Mouse (Mus musculus) forebrain, embryonic 16.5 days (tissue): Measurements from ENCODE around the gene Faah. TPM values are rescaled to one million over a fixed set of nuclear protein-coding genes. Genes with fewer than 3 reads are reported as not detected.

Experiments used
- ATAC-seq: fragments of 200-750 bp; cut with Nextera tagmentation; 2 replicates; pipeline ENCODE4 v1.8.0; 2017; ENCODE audit warnings: mild to moderate bottlenecking, moderate library complexity
- H3K27ac ChIP-seq: fragments of 300-500 bp; sonication (generic); 2 replicates; pipeline ENCODE4 v1.5.1; 2014; ENCODE audit warnings: low read length, control low read depth
- H3K27me3 ChIP-seq: fragments of 300-500 bp; sonication (generic); replicated peaks from 2 replicates; pipeline ENCODE4 v1.6.1; 2014; ENCODE audit warnings: low read length; ENCODE audit not compliant: control insufficient read depth, insufficient read depth
- H3K36me3 ChIP-seq: fragments of 300-500 bp; sonication (generic); 2 replicates; pipeline ENCODE4 v1.6.1; 2014; ENCODE audit not compliant: control insufficient read depth, insufficient read depth
- H3K4me1 ChIP-seq: fragments of 300-500 bp; sonication (generic); replicated peaks from 2 replicates; pipeline ENCODE4 v1.6.1; 2014; ENCODE audit warnings: low read length; ENCODE audit not compliant: control insufficient read depth, insufficient read depth
- H3K4me2 ChIP-seq: fragments of 300-500 bp; sonication (generic); 2 replicates; pipeline ENCODE4 v1.6.1; 2014; ENCODE audit warnings: mild to moderate bottlenecking, low read length, control low read depth
- H3K4me3 ChIP-seq: fragments of 300-500 bp; sonication (generic); replicated peaks from 2 replicates; pipeline ENCODE4 v1.5.1; 2014; ENCODE audit warnings: mild to moderate bottlenecking, low read length, control low read depth
- H3K9ac ChIP-seq: fragments of 300-500 bp; sonication (generic); replicated peaks from 2 replicates; pipeline ENCODE4 v1.6.1; 2014; ENCODE audit warnings: low read depth, low read length, control low read depth
- H3K9me3 ChIP-seq: fragments of 300-500 bp; sonication (generic); 2 replicates; pipeline ENCODE4 v1.6.1; 2016; ENCODE audit warnings: low read length; ENCODE audit not compliant: control insufficient read depth
- WGBS: fragments of 180-500 bp; shearing (Covaris S2); extraction: QIAGEN DNeasy Blood & Tissue Kit; methylation state at CpG from one replicate; pipeline ENCODE4 v1.1.7; 2014; 5-methylcytosine and 5-hydroxymethylcytosine counted together
- polyA plus RNA-seq: library from polyadenylated mRNA; unstranded; fragments of >200 nt; fragmentation: Nextera tagmentation; extraction: Ambion mirVana; gene quantifications from 2 replicates; pipeline ENCODE4 v1.2.1, GENCODE M21; 2015

Faah gene
- polyA plus RNA-seq, 1 experiment from 2014 or later, result 17.1 TPM

- no peak for ATAC-seq
- H3K9ac ChIP-seq, result no peak overlapping the region
- 3% methylated on average over 9 of the region's 9 CpGs for WGBS
- H3K36me3 ChIP-seq, result no peaks in the 10 kb centered on the region
- no peak overlapping the region for H3K4me2 ChIP-seq
- H3K27me3 ChIP-seq, result peaks cover 82% of the 10 kb centered on the region
- H3K4me1 ChIP-seq, result peaks cover 18% of the 10 kb centered on the region
- H3K27ac ChIP-seq, result no peak overlapping the region
- H3K9me3 ChIP-seq, result no peaks in the 10 kb centered on the region
- no peak overlapping the region for H3K4me3 ChIP-seq
Measured at GRCm38 (mm10) chr4:115941242-115941820, 76.4 kb downstream of the Faah start.

DNA sequence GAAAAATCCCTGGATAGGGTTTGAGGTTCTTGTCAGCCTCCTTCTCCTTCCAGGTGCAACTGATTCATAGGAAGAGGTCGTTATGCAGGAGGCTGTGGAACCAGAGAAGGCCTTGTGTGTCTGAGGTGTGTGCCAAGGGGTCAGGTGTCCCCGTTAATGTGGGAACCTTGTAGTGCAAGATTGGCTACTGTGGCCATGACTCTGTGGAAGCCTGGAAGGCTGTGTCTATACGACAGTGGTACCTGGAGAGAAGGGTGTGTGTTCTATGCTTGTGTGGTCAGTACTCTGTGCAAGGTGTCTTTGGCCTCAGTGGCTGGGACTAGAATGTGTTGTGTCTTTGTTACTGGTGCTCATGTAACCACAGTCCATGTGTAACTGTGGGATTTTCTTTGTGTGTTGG, 77.0 kb downstream of the Faah start:
- Histone ChIP-seq H3K36me3 (no peaks in the 10 kb centered on the region), H3K4me2 (no peak overlapping the region), H3K4me3 (no peak overlapping the region), H3K27me3 (peaks cover 80% of the 10 kb centered on the region), H3K9me3 (no peaks in the 10 kb centered on the region), H3K4me1 (peaks cover 21% of the 10 kb centered on the region), H3K9ac (no peak overlapping the region), H3K27ac (no peak overlapping the region)
- ATAC-seq, result no peak
- 11% methylated on average over 3 of the region's 3 CpGs for WGBS

GRCm38 (mm10) chr4:115939295-115940102, 78.2 kb downstream of the Faah start, which contains the start of gene Dmbx1:
Gene Dmbx1 (minus strand): TSS chr4:115939926.
- ATAC-seq, result peak; percentile 33
- Histone ChIP-seq H3K9ac (no peak within 1 kb of the TSS), H3K27me3 (peaks cover 74% of the 10 kb centered on the region), H3K9me3 (no peaks in the 10 kb centered on the region), H3K36me3 (no peaks in the 10 kb centered on the region), H3K4me2 (peak within 1 kb of the TSS; percentile 24; the same call in 1 of the 2 replicates), H3K4me1 (peaks cover 21% of the 10 kb centered on the region), H3K27ac (no peak within 1 kb of the TSS), H3K4me3 (peak within 1 kb of the TSS; percentile 22)
- WGBS, result under 1% methylated on average over 67 of the region's 71 CpGs

DNA sequence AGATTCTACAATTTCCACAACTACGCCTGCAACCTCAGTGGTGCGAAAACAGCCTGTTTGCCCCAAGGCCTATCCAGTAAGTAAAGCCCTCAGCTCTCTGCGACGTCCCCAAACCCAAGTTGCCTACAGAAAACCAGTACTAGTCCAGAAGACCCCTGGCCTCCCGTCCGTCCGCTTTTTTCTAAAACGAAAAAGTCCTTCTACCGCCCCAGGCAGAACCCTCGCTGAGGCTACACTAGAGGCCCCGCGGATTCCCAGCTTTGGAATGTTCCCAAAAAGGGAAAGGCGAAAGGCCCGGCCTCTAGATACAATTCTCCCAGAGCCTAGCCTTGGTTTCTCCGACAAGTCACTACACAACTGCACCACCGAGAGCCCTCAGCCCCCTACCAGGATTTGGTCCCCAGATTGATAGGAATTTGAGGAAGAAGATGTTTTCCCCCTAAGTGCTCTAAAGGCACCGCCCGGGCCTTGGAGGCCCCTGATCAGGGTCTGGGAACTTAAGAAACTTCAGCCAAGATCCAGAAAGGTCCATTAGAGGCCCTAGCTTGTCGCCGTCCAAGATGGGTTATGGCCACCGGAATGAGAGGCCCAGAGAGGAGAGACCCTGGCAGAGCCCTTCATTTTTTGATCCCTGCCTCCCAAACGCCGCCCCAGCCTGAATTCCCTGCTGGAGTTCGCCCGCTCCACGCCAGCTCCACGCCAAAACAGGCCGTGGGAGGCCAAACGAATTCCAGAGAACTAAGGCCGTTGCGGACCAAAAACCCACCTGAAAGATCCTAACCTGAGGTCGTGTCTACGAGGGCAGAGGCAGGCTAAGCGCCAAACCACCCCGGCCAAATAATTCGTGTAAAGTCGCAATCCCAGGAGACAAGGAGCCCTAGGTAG, 79.2 kb downstream of the Faah start:
- peaks cover 78% of the 10 kb centered on the region for H3K27me3 ChIP-seq
- H3K36me3 ChIP-seq, result no peaks in the 10 kb centered on the region
- no peak overlapping the region for H3K4me2 ChIP-seq
- no peak overlapping the region for H3K27ac ChIP-seq
- ATAC-seq, result no peak
- WGBS, result 2% methylated on average over 37 of the region's 37 CpGs
- peaks cover 21% of the 10 kb centered on the region for H3K4me1 ChIP-seq
- no peak overlapping the region for H3K9ac ChIP-seq
- H3K9me3 ChIP-seq, result no peaks in the 10 kb centered on the region
- no peak overlapping the region for H3K4me3 ChIP-seq

DNA sequence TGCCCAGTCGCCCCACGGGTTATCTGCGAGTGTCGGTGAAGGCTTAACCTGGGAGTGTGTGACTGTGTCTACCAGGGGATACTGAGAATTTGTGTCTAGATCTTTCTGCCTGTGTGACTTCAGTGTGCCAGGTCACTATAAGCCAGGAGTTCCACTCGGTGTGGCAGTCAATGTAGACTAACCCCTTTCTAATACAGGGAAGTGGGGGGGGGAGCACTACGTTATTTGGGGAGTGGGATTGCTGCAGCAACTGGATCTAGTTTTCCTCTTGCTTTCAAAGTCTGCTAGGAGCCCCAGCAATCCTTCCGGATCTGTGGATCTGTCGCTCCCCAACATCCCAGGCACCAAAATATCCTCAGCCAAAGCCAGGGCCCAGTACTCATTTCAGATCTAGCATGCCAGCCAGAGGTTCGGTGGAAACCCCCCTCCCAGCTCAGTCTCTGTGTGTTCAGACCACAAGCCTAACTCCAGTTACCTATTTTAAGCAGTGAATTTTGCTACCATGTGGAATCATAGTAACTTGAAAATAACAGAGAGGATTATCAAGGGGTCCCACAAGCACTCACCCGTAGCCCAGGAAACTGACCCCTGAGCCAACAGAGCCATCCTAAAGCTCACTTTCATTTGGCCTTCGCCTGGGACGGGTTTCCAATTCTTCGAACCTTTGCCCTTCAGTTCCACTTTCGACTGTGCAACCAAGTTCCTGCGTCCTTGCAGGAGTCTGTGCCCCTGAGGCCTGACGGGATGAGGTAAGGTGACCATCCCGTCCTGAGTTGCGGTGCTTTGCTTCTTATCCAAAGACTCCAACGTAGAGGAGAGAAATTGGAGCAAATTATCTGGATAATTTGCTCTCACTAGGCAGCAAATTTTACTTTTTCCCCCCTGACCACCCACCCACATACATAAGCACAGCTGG, 80.4 kb downstream of the Faah start:
- Histone ChIP-seq H3K9ac (no peak overlapping the region), H3K4me3 (no peak overlapping the region), H3K27me3 (peaks cover 78% of the 10 kb centered on the region), H3K4me2 (no peak overlapping the region), H3K9me3 (no peaks in the 10 kb centered on the region), H3K36me3 (no peaks in the 10 kb centered on the region), H3K4me1 (peaks cover 21% of the 10 kb centered on the region), H3K27ac (no peak overlapping the region)
- ATAC-seq, result no peak
- WGBS, result 3% methylated on average over 19 of the region's 19 CpGs

GRCm38 (mm10) chr4:115936646-115937045, 81.1 kb downstream of the Faah start:
- Histone ChIP-seq H3K27me3 (peaks cover 76% of the 10 kb centered on the region), H3K36me3 (no peaks in the 10 kb centered on the region), H3K4me3 (no peak overlapping the region), H3K9ac (no peak overlapping the region), H3K27ac (no peak overlapping the region), H3K9me3 (no peaks in the 10 kb centered on the region), H3K4me1 (peaks cover 21% of the 10 kb centered on the region), H3K4me2 (no peak overlapping the region)
- no peak for ATAC-seq
- WGBS, result under 1% methylated on average over 20 of the region's 20 CpGs

GRCm38 (mm10) chr4:115935835-115936581, 81.7 kb downstream of the Faah start:
- Histone ChIP-seq H3K36me3 (no peaks in the 10 kb centered on the region), H3K9me3 (no peaks in the 10 kb centered on the region), H3K4me1 (peaks cover 21% of the 10 kb centered on the region), H3K9ac (no peak overlapping the region), H3K4me3 (no peak overlapping the region), H3K27me3 (peaks cover 76% of the 10 kb centered on the region), H3K27ac (no peak overlapping the region), H3K4me2 (no peak overlapping the region)
- WGBS, result 1% methylated on average over 36 of the region's 36 CpGs
- ATAC-seq, result no peak

DNA sequence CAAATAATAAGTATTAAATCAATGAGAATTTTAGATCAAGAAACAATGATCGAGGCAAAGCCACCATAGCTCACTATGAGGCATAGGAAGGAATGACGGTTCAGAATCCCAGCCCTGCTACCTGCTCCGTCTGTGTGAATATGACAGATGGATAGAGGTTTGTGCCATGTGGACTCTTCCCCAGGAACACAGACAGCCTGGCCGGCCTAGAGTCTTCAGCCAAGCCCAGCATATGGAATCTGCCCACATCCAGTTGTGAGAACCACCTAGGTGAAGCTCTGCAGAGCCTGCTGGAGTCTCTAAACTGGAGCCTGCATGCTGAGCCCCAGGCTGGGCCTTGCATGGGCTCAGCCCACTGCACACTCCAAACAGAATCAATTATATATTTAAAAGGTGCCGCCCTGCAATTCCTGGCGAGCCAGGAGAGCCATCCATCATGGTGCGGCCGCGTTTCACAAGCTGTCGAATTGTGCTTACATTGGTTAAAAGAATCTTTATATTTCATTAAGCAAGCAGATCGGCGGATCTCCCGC, 86.1 kb downstream of the Faah start:
- Histone ChIP-seq H3K36me3 (no peaks in the 10 kb centered on the region), H3K27ac (no peak overlapping the region), H3K9ac (no peak overlapping the region), H3K4me3 (no peak overlapping the region), H3K4me1 (peaks cover 6% of the 10 kb centered on the region), H3K4me2 (no peak overlapping the region), H3K27me3 (peaks cover 65% of the 10 kb centered on the region), H3K9me3 (no peaks in the 10 kb centered on the region)
- WGBS, result 50% methylated on average over 13 of the region's 13 CpGs
- no peak for ATAC-seq
